Mouse (Mus musculus): Measurements from ENCODE around the gene AA792892. TPM values are rescaled to one million over a fixed set of nuclear protein-coding genes. Genes with fewer than 3 reads are reported as not detected.
"Not testable (repeated sequence)": the region's sequence is repeated elsewhere in the genome, so short reads cannot be mapped to it uniquely, and the experiment has no call there.

The AA792892 gene
- not detected in 2 replicates for polyA plus RNA-seq (2015; fragmentation: Nextera tagmentation; extraction: Ambion mirVana)

DNA sequence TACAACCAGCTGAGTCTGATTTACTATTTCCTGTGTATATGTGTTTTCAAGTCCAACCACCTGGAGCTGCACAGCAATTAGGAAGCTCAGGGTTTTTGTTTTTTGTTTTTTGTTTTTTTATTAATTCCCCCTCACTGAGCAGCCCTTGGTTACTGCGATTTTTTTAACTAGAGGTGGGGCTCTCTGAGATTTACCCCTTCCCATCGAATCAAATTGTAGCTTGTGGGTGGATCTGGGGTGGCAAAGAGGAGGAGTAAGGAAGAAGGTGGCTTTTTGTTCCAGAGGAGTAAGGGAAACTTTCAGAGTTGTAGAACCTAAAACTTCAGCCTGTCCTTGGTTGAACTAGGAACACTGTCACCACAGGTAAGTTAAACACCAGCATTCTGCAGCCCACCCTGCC, at the start of gene AA792892:
Gene AA792892, plus strand, starts transcription at position 301 of the 400 bp plus-strand sequence.
- H3K4me1 ChIP-seq (replicated peaks), result not testable (repeated sequence)
- no CpG with 5 or more reads among the region's 2 CpGs for WGBS

DNA sequence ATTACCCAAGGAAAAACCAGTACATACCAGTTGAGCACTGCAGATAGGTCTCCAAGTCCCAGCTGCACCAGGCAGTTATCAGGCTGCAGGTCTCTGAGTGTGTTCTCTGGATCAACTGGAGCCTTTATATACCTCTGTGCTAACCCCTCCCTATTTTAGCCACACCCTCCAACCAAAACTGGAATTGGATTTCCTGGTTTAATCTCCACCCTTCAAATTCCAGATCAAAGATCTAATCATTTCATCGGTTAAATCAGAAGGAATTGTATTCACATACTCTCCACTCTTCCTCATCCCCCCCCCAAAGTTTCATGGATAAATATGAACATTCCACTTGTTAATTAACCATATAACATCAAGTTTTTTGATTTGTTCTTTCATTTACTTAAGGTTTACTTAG, 32.9 kb upstream of the AA792892 start, which contains the start of gene A430089I19Rik:
Gene A430089I19Rik, minus strand, starts transcription at position 101 of the 400 bp plus-strand sequence.
- 100% methylated on average over 1 of the region's 1 CpGs for WGBS
- H3K4me3 ChIP-seq (replicated peaks); ATAC-seq; H3K9ac ChIP-seq; H3K27me3 ChIP-seq (replicated peaks); H3K9me3 ChIP-seq; H3K4me2 ChIP-seq (replicated peaks); H3K36me3 ChIP-seq; H3K4me1 ChIP-seq (replicated peaks); H3K27ac ChIP-seq: not testable (repeated sequence)

More for the DNA sequence above, at the start of gene AA792892:
- H3K36me3 ChIP-seq; H3K4me3 ChIP-seq (replicated peaks); H3K9me3 ChIP-seq; H3K27me3 ChIP-seq (replicated peaks); H3K9ac ChIP-seq; ATAC-seq; H3K27ac ChIP-seq; H3K4me2 ChIP-seq (replicated peaks): not testable (repeated sequence)

DNA sequence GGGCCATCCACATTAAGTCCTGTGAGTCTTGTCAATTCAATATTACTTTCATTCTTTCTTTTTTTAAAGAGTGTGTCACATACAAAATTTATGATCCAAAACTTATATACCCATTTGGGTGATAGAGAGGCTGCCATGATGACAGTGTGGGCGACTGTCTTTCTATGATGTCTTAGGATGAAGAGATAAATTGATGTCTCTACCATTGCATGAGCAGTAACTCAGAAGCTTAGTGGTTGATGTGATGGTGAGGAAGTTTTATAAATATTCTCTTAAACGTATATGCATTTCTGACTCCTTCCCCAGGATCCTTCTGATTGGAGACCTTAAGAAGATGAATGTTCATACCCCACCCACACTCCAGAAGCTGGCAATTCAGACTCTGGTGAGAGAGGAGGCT, 25.4 kb upstream of the AA792892 start, which contains the start of gene Gm6502:
Gene Gm6502, plus strand, starts transcription at position 301 of the 400 bp plus-strand sequence.
- not testable (repeated sequence) for H3K36me3 ChIP-seq; ATAC-seq; H3K27me3 ChIP-seq (replicated peaks); H3K9ac ChIP-seq; H3K4me1 ChIP-seq (replicated peaks); H3K4me3 ChIP-seq (replicated peaks); H3K27ac ChIP-seq; H3K9me3 ChIP-seq; H3K4me2 ChIP-seq (replicated peaks)
- no CpG with 5 or more reads among the region's 2 CpGs for WGBS

Other genes with a start within 250 kb of the AA792892 start
- gene Gm3106, start 121.7 kb upstream of the AA792892 start, polyA plus RNA-seq (2015; fragmentation: Nextera tagmentation; extraction: Ambion mirVana), result not detected in 2 replicates
- not detected in 2 replicates for gene A430089I19Rik, start 33.0 kb upstream of the AA792892 start, polyA plus RNA-seq (2015; fragmentation: Nextera tagmentation; extraction: Ambion mirVana)
- not detected in 2 replicates for gene Gm6502, start 25.3 kb upstream of the AA792892 start, polyA plus RNA-seq (2015; fragmentation: Nextera tagmentation; extraction: Ambion mirVana)
- not detected in 2 replicates for gene Gm7682, start 106.0 kb downstream of the AA792892 start, polyA plus RNA-seq (2015; fragmentation: Nextera tagmentation; extraction: Ambion mirVana)
- gene Gm3139, start 186.5 kb downstream of the AA792892 start, polyA plus RNA-seq (2015; fragmentation: Nextera tagmentation; extraction: Ambion mirVana), result not detected in 2 replicates